Mouse (Mus musculus) embryo, embryonic 10.5 days (tissue): ENCODE data around the gene Mrps18c.
A peak's percentile ranks its signal among the peaks of the same experiment; 100 is the strongest.

ENCODE experiments used
- DNase-seq: peaks from one replicate; pipeline ENCODE4 v3.0.0-alpha.2; 2015; ENCODE audit warnings: low spot score

Mrps18c gene

DNA sequence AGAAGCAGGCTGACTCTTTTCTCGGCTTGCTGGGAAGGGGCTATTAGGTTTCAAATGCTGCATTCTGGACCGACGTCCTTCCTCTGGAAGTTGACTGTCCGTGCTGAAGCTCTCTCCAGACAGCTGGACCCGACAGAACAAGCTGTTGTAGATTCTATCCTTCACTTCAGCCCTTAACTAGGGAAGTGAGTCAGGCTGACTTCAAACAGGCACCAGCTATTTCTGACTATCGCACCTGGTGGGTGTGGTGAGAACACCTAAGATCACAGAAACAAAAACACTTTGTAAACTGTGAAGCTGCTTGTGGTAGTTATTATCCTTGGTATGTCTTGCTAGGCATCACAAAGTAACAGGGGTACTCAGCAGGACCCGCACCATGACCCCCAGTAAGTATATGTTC lies 28.1 kb downstream of the Mrps18c start:
- no peak for DNase-seq

- no peak for DNase-seq
Measured at GRCm38 (mm10) chr5:100828701-100829100, 30.3 kb downstream of the Mrps18c start.

DNA sequence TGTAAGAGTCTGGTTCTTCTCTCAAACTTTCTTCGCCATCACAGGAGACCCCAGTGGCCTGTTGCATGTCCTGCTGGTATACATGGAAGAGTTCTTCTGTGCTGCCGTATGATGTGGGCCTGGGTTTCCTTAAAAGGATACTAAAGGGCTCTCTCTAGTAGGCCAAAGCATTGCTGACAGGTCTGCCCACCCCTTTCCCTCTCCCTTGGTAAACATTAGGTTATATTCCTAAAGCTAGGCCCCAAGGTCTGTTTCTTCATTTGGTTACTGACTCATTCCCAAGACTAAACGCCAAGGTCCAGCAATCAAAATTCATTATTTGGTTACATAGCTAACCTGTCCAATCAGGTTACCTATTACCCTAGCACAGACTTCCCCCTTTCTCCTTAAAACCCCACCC lies 34.3 kb downstream of the Mrps18c start:
- DNase-seq, result no peak

DNA sequence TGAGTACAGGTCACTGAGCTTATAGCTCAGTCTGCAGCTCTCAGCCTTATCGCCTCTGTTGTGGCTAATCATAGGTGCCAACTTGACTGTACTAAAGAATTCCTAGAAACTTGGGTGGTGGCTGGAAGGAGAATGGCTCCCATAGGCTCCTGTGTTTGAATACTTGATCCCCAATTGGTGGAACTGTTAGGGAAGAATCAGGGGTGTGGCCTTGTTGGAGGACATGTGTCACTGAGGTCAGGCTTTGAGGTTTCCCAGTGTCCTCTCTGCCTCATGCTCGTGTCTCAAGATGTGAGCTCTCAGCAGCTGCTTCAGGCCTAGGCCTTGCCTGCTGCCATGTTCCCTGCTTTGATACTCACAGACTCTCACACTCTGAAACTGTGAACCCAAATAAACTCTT lies 35.4 kb downstream of the Mrps18c start:
- DNase-seq, result no peak

GRCm38 (mm10) chr5:100835862-100836538 lies 37.6 kb downstream of the Mrps18c start:
- no peak for DNase-seq

DNA sequence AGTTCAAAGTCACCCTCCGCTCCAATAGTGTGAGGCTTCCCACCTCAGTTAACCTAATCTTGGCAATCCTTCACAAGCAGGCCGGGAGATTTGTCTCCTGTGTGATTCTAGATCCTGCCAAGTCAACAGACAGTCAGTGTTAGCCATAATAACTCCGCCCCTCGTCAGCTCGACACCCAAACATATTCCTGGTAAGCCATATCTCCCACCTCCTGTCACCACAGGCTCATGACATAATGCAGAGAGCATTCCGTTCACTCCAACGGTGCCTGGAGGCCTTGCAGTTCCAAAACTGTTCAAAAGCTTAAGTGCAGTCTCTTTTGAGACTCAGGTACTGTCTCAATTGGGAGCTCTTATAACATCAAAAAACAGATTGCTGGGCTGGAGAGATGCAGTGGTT lies 39.5 kb downstream of the Mrps18c start:
- no peak for DNase-seq

DNA sequence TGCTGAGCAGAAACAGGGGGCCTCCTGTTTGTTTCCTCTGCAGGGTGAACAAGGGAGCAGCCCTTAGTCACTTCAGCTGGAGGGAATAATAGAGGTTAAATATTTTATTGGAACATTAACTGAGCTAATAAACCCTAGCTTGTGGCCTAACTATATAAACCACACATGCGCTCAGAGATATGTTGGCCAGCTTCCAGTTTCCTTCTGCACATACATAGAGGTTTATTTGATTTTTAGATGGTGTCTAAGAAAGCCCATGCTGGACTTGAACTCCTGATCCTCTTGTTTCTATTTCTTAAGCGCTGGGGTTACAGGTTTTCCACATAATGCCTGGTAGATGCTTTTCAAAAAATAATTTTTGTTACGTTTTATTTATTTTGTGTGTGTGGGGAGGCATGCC lies 46.1 kb downstream of the Mrps18c start:
- no peak for DNase-seq

DNA sequence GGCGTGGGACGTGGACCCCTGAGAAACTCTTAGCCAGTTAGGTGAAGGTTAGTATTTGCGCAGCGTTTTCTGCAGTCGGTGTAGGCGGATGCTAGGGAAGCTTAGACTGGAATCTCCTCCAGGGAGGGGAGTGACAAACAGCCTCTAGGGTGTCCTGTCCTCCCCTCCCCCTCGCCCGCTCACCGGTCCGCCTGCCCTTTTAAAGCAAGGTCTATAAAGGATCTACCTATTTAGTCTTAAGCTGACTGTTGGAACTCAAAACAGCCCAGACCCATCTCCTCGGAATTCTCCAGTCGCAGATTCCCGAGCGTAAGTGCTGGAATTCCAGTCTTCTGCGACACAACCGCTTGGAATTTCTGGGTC lies 47.0 kb downstream of the Mrps18c start, which contains the start of gene Gpat3:
Gene Gpat3, plus strand, starts transcription at position 229 of the 363 bp plus-strand sequence.
- DNase-seq, result no peak

DNA sequence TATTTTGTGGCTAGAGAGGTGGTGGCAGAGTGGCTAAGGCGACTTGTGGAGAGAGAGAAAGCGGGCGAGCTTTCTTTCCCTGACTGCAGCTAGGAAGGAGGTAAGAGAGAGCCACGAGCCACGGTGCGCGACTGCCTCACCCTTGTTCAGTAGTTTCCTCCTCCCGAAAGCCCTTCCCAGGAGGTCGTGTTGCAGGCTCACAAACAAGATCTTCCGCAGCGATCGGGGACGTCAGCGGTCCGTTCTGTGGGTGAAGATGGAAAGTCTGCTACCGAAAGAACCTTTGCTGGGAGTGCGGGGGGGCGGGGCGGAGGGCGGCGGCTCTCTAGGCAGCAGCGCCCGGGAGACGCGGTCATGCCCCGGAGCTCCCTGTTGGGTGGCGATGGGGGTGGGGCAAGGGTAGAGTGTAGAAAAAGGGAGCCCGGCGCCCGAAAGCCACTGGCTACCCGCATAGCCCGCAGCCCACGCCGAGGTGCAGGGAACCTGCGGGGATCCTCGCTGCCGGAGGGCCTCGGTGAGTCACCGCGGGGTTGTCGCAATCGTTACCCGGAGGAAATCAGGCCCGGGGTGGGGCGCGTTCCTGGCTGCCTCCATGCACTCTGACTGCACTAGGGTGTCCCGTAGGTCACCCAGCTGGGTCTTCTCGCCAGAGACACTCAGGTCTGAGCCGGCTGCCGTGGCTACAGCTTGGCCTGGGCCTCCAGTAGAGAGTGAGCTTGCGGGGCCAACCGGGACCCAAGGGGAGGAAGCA lies 47.6 kb downstream of the Mrps18c start:
- DNase-seq, result peak; percentile 60

GRCm38 (mm10) chr5:100846599-100846920 lies 48.1 kb downstream of the Mrps18c start:
- DNase-seq, result no peak

GRCm38 (mm10) chr5:100847143-100847542 lies 48.7 kb downstream of the Mrps18c start:
- no peak for DNase-seq

DNA sequence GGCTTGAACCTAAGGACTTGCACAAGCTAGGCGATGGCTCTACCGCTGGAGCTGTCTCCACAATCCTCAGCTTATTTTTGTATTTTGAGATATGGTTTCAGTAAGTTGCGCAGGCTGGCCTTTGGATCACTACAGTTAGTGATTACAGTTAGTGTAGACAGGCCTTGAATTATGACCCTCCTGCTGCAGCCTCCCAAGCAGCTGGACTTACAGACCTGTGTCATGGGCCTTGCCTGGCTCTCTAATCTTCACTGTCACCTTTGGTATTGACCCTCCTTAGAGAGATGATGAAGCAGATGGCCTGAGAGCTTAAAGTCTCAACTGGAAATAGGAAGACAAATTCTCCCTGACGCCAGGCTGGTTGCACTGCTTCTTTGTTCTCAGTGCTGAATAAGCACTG lies 55.5 kb downstream of the Mrps18c start:
- DNase-seq, result no peak
